Mouse (Mus musculus): ENCODE data around the gene Gm45785. TPM values are rescaled to one million over a fixed set of nuclear protein-coding genes. Genes with fewer than 3 reads are reported as not detected.

Gene Gm45785
- total RNA-seq, 2 experiments from 2014 or later: 1.5 to 2.6 TPM

DNA sequence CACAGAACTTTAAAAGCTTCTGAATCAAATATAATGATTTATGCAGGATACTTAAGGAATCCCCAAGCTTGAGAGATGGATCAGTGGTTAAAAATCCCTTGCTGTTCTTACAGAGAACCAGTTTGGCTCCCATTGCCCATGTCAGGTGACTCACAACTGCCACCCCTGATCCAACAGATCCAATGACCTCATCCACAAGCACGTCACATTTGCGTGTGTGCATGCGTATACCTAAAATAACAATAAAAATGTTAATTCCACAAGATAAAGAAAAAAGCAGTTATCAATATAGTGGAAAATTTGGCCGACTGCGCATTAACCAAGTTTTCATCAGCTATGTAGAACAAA is 34.9 kb downstream of the Gm45785 start:
- Histone ChIP-seq H3K27ac (peak overlapping the region; percentile 93), H3K4me3 (peak overlapping the region; percentile 49)
- no peak for TF ChIP-seq CTCF (IDR thresholded peaks at IDR 0.05)
- DNase-seq (ENCODE audit: extremely low spot score in 1 of 2, low spot score in 2 of 2): no peak
- intact Hi-C loops (cut with DNase I): no loop called here

DNA sequence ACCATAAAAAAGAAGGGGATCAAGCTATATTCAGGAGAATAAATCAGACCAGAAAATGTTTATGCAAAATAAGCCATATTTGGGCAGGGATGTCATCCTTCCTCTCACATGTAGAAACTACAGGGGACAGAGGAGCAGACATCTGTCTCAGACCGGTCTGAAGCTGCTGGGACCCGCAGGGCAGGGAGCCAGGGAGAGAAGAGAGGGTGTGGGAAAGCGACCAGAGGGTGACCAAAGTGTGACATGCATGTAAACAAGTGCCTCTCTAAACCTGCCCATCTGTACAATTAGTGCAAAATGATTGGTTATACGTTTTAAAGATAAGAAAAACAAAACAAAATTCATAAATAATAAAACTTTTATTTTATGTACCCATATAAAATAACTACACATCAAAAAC is 36.0 kb downstream of the Gm45785 start:
- intact Hi-C loops (cut with DNase I): no loop called here
- Histone ChIP-seq H3K4me3 (no peak overlapping the region), H3K27ac (no peak overlapping the region)
- no peak for TF ChIP-seq CTCF (IDR thresholded peaks at IDR 0.05)
- no peak for DNase-seq (ENCODE audit: extremely low spot score in 1 of 2, low spot score in 2 of 2)

DNA sequence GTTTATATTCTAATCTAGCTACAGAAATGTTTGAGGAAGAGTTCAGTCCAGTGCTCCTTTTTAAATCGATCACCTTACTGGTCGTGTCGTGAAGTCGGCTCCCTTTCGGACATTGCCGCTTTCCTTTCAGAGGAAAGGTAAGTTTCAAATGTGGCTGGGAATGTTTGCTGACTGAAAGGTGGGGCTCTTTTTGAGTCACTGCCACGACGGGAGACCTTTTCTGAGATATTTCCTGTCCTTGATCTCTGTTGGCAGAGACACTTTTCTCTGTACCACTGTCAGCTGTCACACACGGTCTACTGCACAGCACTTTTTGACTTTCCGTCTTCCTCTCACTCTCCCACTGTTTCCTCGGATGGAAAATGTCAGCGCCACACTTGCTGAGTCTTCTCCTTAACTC is 43.3 kb downstream of the Gm45785 start:
- TF ChIP-seq CTCF (IDR thresholded peaks at IDR 0.05): no peak
- no peak for DNase-seq (ENCODE audit: extremely low spot score in 1 of 2, low spot score in 2 of 2)
- intact Hi-C loops (cut with DNase I): no loop called here
- H3K27ac ChIP-seq: no peak overlapping the region
- H3K4me3 ChIP-seq: no peak overlapping the region

DNA sequence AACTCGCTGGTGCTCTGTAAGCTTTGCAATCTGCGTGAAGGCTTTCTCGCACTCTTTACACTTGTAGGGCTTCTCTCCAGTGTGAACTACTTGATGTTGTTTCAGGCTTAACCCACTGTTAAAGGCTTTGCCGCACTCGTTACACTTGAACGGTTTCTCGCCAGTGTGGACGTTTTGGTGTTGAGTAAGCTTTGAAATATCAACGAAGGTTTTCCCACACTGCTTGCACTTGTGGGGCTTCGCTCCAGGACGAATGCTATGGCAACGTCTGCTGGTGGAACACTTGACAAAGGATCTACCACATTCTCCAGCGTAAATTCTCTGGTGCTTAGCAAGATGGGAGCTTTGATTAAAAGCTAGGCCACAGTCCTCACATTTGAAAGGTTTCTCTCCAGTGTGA is 44.4 kb downstream of the Gm45785 start:
- no peak for DNase-seq (ENCODE audit: extremely low spot score in 1 of 2, low spot score in 2 of 2)
- intact Hi-C loops (cut with DNase I): no loop called here
- no peak for TF ChIP-seq CTCF (IDR thresholded peaks at IDR 0.05)
- Histone ChIP-seq H3K4me3 (no peak overlapping the region), H3K27ac (peak overlapping the region; percentile 40; the same call in 1 of the 2 replicates)

DNA sequence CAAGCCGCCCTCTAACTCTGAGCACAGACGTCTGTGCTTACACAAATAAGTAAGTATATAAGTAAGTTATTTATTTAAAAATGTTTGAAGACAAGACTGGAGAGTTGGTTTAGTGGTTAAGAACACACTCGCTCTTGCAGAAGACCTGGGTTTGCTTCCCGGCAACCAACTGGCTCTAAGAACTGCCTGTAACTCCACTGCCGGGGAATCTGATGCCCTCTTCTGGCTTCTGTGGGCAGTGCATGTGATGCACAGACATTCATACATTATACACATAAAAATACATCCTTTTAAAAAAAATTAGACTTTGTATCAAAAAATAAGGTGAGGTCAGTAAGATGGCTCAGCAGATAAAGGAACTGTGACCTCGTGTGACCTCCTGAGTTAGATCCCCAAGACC is 45.6 kb downstream of the Gm45785 start:
- Histone ChIP-seq H3K27ac (no peak overlapping the region), H3K4me3 (no peak overlapping the region)
- intact Hi-C loops (cut with DNase I): no loop called here
- DNase-seq (ENCODE audit: extremely low spot score in 1 of 2, low spot score in 2 of 2): no peak
- peak; percentile 23; the same call in 1 of the 2 replicates for TF ChIP-seq CTCF (IDR thresholded peaks at IDR 0.05)

DNA sequence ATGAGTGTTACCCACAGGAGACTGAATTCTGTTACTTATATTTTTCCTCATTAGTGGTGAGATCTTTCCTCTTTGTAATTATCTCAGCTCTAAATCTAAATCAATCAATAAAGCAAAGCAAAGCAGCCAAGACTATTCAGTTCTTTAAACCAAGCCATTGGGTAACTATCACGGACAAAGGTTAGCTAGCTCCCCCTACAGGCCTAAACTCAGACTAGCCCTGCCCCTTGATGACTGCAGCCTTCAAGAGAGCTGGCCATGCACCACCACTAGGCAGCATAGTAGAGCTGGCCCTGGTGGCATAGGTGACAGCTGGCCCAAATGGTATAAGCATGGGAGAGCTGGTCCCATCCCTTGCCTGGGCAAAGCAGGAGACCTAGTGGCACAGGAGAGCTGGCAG is 50.4 kb downstream of the Gm45785 start:
- DNase-seq (ENCODE audit: extremely low spot score in 1 of 2, low spot score in 2 of 2): peak; percentile 52 to 59
- TF ChIP-seq CTCF (IDR thresholded peaks at IDR 0.05): peak; percentile 81
- H3K4me3 ChIP-seq: no peak overlapping the region
- no peak overlapping the region for H3K27ac ChIP-seq
- intact Hi-C loops (cut with DNase I): loop anchor here (5.0 to 10.0 kb wide), 2 partner anchors 621 to 653 kb away; partner anchors contain the start of gene Sprn

DNA sequence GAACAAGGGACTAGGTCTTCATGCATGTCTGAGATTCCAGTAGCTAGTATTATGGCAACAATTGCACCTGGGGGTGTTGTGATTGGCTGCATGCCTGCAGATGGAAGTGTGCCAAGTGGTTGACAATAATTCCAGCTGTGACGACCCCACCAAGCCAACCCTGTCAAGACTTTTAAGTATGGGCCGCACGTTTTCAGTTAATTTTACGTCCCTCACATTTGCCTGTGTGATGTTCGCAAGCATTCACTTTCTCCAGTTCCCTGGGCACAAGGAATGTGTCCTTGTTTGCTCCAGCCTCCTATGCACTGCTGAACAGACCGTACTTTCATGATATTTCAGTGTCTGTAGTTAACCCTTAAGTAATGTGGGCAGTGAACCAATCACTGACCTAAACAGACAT is 53.5 kb downstream of the Gm45785 start:
- no peak for TF ChIP-seq CTCF (IDR thresholded peaks at IDR 0.05)
- DNase-seq (ENCODE audit: extremely low spot score in 1 of 2, low spot score in 2 of 2): no peak
- Histone ChIP-seq H3K27ac (no peak overlapping the region), H3K4me3 (no peak overlapping the region)
- intact Hi-C loops (cut with DNase I): loop anchor here (10.0 kb wide), 1 partner anchor 618 kb away; no protein-coding TSS in a partner anchor

DNA sequence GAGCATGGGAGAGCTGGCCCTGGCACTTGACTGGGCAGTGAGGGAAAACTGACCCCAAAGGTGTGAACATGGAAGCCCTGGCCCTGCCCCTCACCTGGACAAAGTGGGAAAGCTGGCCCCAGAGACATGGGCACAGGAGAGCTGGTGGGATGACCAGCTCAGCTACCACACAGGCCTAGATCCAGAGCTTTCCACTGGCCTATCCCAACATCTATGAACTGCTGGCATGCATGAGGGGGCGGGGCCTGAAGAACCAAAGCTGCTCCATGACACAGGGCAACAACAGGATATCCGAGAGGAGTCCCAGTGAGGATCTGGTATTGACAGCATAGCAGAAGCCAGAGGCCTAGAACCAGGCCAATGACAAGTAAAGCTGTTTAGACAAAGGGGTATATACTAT is 57.9 kb downstream of the Gm45785 start:
- intact Hi-C loops (cut with DNase I): no loop called here
- H3K4me3 ChIP-seq: no peak overlapping the region
- H3K27ac ChIP-seq: no peak overlapping the region
- no peak for DNase-seq (ENCODE audit: extremely low spot score in 1 of 2, low spot score in 2 of 2)
- no peak for TF ChIP-seq CTCF (IDR thresholded peaks at IDR 0.05)

DNA sequence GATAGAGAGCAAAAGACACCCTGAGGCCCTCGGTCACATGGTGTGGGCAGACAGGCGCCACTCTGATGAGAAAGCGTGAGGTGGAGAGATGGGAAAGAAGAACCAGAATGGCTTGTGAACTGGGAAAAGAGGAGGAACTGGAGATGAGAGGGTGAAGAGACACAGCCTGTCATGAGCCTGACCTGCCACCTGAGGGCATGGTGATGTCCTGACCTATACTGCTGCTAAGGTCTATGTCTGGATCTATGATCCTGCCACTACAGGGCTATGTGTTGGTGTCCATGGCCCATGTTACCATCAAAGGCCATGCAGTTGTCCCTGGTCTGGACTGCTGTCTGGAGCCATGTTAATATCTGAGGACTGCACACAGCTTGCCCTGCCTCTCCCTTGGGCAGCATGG is 58.5 kb downstream of the Gm45785 start:
- no peak for TF ChIP-seq CTCF (IDR thresholded peaks at IDR 0.05)
- Histone ChIP-seq H3K27ac (no peak overlapping the region), H3K4me3 (no peak overlapping the region)
- no peak for DNase-seq (ENCODE audit: extremely low spot score in 1 of 2, low spot score in 2 of 2)
- intact Hi-C loops (cut with DNase I): no loop called here

DNA sequence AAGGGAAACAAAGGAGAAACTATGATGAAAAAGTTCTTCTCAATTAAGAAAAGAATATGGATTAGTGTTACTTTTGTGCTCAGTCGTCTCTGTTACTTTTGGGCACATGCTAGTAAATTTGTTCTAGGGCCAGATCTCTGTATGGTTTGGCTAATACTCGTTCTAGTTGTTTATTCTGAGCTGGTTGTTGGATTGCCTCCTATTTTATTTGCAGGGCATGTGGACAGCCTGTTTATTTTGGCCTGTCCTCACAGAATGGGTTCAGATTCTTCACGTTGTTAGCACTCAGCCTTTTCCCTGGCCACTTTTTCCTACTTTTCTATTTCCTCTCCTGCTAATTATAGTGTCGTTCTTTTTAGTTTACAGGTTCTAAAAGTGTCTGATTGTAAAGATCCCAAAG is 62.6 kb downstream of the Gm45785 start:
- TF ChIP-seq CTCF (IDR thresholded peaks at IDR 0.05): no peak
- intact Hi-C loops (cut with DNase I): no loop called here
- no peak overlapping the region for H3K27ac ChIP-seq
- no peak for DNase-seq (ENCODE audit: extremely low spot score in 1 of 2, low spot score in 2 of 2)
- no peak overlapping the region for H3K4me3 ChIP-seq

DNA sequence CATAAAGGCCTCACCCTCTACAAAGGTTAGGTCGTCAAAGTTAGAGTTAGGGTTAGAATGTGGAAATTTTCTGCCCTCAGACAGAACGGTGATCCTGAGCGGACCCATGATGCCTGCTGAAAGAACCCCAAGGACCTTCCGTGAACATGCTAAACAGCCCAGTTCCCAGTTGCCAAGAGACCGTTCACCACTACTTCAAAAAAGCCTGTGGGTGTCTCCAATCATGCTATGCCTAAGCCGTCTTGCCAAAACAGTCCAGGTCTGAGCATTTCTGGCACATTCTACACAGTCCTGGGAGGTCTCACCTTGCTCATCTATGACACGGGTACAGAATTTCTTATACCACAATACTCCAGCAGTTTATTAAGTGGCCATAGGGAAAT is 68.1 kb downstream of the Gm45785 start:
- intact Hi-C loops (cut with DNase I): no loop called here
- TF ChIP-seq CTCF (IDR thresholded peaks at IDR 0.05): no peak
- H3K4me3 ChIP-seq: no peak overlapping the region
- no peak overlapping the region for H3K27ac ChIP-seq
- no peak for DNase-seq (ENCODE audit: extremely low spot score in 1 of 2, low spot score in 2 of 2)

DNA sequence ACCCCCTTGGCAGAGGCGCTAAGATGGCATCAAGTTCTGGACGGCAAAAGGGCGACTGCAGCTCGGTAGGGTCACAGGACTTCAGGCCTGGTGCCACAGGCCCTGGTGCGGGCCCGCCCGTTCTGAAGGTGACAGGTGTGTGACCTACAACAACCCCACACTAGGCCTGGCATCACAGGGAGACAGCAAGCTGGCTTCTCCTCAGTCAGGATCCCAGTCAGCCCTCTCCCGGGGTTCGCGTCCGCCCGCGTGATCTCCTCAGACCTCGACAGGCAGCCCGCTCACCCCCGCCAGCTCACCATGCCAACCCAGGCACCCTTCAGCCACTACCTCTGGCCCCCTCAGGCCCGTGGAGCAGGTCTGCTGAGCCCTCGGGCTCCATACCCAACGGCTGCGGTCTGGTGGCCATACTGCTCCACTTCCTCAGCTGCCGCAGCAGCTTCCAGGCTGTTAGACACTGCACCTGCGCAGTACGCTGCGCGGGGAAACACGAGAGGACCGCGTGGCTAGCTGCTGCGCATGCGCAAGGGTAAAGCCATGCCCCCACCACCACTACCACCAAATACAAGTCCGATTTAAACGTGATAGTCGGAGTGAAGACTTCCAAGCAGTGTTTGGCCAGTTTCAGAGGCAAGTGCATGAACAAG is 68.6 kb downstream of the Gm45785 start, which contains the start of gene Syce1:
TSS of gene Syce1 (minus strand) at position 447 of the 647 bp plus-strand sequence.
- Histone ChIP-seq H3K4me3 (no peak within 1 kb of the TSS), H3K27ac (no peak within 1 kb of the TSS)
- no peak for TF ChIP-seq CTCF (IDR thresholded peaks at IDR 0.05)
- intact Hi-C loops (cut with DNase I): no loop called here
- no peak for DNase-seq (ENCODE audit: extremely low spot score in 1 of 2, low spot score in 2 of 2)

DNA sequence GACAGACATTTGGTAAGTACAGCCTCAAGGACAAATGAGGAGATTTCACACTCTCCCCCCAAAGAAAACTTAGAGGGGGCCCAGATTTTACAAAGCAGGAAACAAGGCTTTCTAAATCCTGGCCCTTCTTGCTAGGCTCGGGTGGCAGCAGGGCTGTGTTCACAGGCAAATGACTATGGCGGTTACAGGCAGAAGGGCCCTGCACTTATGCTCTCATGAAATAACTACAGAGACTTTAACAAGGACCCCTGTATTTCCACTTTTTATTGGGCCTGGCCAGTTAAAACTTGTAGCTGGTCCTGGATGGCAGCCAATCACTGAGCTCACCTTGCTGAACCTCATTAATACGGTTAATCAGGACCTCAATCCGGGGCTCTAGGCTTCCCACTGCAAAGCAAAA is 75.6 kb downstream of the Gm45785 start:
- DNase-seq (ENCODE audit: extremely low spot score in 1 of 2, low spot score in 2 of 2): no peak
- intact Hi-C loops (cut with DNase I): no loop called here
- Histone ChIP-seq H3K4me3 (no peak overlapping the region), H3K27ac (no peak overlapping the region)
- TF ChIP-seq CTCF (IDR thresholded peaks at IDR 0.05): no peak

Other genes starting within 250 kb of the Gm45785 start
- not detected for gene Olfr61, start 227.4 kb downstream of the Gm45785 start, total RNA-seq (2021)
- gene Olfr53, start 209.9 kb downstream of the Gm45785 start, total RNA-seq (2021): not detected
- under 1 TPM; 0.05 to 0.09 TPM for gene Olfr539, start 196.4 kb downstream of the Gm45785 start, total RNA-seq (2021)
- gene Olfr45, start 174.4 kb downstream of the Gm45785 start, total RNA-seq (2021): not detected
- gene Olfr541, start 159.1 kb downstream of the Gm45785 start, total RNA-seq (2021): not detected
- gene Cyp2e1, start 92.6 kb downstream of the Gm45785 start, total RNA-seq (2021): not detected
- under 1 TPM; 0.32 to 0.47 TPM for gene Syce1, start 68.5 kb downstream of the Gm45785 start, total RNA-seq (2021)
- 10 to 100 TPM; 29.1 to 31.2 TPM for gene Zfp941, start 34.2 kb downstream of the Gm45785 start, total RNA-seq (2021)
- 1 to 10 TPM; 3.9 to 5.9 TPM for gene Urah, start 21.3 kb downstream of the Gm45785 start, total RNA-seq (2021)
- not detected for gene Scgb1c1, start 10.8 kb downstream of the Gm45785 start, total RNA-seq (2021)
- not detected for gene Odf3, start 8.5 kb downstream of the Gm45785 start, total RNA-seq (2021)
- gene Ric8a, start 626 bp upstream of the Gm45785 start, total RNA-seq (2021): 10 to 100 TPM; 62.1 to 74.2 TPM
- gene Bet1l, start 1.2 kb upstream of the Gm45785 start, total RNA-seq (2021): 10 to 100 TPM; 24.6 to 24.8 TPM
- gene Psmd13, start 25.6 kb upstream of the Gm45785 start, total RNA-seq (2021): 100 to 1,000 TPM; 101 to 107 TPM
- 10 to 100 TPM; 72.2 to 76.5 TPM for gene Sirt3, start 26.0 kb upstream of the Gm45785 start, total RNA-seq (2021)
- 1 to 10 TPM in 1 of 2 experiments, not detected in 1; 2.0 TPM for gene Cox8b, start 44.1 kb upstream of the Gm45785 start, total RNA-seq (2021)
- 1 to 10 TPM in 1 of 2 experiments, under 1 TPM in 1; 0.68 to 1.2 TPM for gene Nlrp6, start 64.6 kb upstream of the Gm45785 start, total RNA-seq (2021)
- gene Pgghg, start 85.1 kb upstream of the Gm45785 start, total RNA-seq (2021): 1 to 10 TPM; 4.5 to 4.7 TPM
- not detected for gene Ifitm5, start 94.0 kb upstream of the Gm45785 start, total RNA-seq (2021)
- not detected for gene Gm45717, start 99.6 kb upstream of the Gm45785 start, total RNA-seq (2021)
- gene Ifitm2, start 99.7 kb upstream of the Gm45785 start, total RNA-seq (2021): 10 to 100 TPM; 10.8 to 17.7 TPM
- 1 to 10 TPM; 3.7 to 5.8 TPM for gene Ifitm1, start 110.9 kb upstream of the Gm45785 start, total RNA-seq (2021)
- 10 to 100 TPM; 10.9 to 16.7 TPM for gene Ifitm3, start 154.4 kb upstream of the Gm45785 start, total RNA-seq (2021)
- gene Ifitm6, start 161.6 kb upstream of the Gm45785 start, total RNA-seq (2021): under 1 TPM in 1 of 2 experiments, not detected in 1; 0.57 TPM
- not detected for gene Gm17387, start 172.8 kb upstream of the Gm45785 start, total RNA-seq (2021)
- gene B4galnt4, start 204.8 kb upstream of the Gm45785 start, total RNA-seq (2021): 10 to 100 TPM; 87.4 to 95.9 TPM
- gene Pkp3, start 221.9 kb upstream of the Gm45785 start, total RNA-seq (2021): not detected
- 1 to 10 TPM; 1.7 to 3.4 TPM for gene Sigirr, start 244.2 kb upstream of the Gm45785 start, total RNA-seq (2021)

All from left cerebral cortex, adult 2 months (tissue).